Mouse (Mus musculus) urinary bladder, postnatal 14 days (tissue): ENCODE data around the gene Lmo1.
"Not testable (repeated sequence)": the region's sequence is repeated elsewhere in the genome, so short reads cannot be mapped to it uniquely, and the experiment has no call there.

Experiments
- DNase-seq: peaks from one replicate; pipeline ENCODE4 v3.0.0; 2021; ENCODE audit warnings: low spot score

Lmo1 gene

DNA sequence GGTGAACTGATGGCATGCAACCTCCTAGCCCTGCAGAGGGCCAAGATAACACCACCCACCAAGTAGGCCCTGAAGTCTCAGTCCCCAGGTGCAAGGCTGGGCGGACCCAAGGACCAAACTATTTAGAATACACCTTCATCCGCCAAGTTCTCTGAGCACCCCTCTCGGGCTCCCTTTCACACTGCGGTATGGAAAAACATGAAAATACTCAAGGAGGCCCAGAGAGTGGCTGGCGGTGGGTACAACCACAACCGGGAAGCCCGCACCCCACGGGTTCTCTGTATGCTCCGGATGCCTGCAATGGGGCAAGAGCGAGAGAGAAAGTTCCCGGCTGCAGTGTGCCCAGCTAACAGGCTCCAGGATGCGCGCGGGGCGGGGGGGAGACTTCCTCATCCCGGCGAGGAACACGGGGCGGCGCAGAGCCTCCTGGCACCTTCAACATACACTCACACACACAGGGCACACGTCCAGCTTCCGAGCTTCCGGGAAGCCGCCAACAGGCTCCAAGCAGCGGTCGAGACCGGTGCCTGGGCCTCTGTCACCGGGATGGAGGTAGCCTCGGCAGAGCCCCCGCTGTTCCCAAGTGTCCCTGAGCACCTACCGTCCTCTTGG, 564 bp downstream of the Lmo1 start:
- DNase-seq: peak; percentile 67

DNA sequence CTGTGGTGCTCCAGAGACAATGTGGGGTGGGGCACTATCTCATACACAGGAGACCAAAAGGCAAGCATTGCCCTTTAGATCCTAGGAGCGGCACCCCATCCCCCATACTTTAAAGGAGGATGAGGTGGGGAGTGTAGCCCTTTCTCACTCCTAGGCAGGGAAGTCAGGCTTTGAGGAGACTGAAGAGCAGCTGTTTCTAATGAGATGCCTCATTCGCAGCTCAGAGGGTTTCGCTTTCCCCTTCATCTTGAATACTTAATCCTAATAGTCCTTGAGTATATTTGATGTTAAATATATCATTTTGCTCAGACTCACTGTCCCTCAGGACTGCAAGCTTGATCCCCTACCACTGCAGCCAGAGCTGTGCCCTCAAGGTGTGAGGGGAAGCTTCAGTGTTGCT, 3.1 kb downstream of the Lmo1 start:
- DNase-seq: no peak

DNA sequence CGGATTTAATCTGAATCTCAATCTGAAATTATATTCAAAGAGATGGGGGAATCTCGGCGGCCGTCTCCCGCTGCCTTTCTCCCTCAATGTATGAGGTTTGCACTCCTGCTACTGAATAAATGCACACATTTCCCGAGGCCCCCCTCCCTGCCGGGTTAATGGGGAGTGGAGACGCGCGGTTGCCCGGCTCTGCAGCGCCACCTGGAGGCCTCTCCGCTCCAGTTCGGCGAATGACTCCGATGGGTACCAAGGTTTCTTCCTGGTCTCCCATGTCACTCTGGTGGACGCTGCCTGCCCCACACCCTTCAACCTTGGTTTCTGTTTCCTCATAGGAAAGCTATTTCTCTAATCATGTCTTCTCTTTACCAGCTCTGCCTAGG, 4.6 kb downstream of the Lmo1 start:
- DNase-seq: peak; percentile 88

DNA sequence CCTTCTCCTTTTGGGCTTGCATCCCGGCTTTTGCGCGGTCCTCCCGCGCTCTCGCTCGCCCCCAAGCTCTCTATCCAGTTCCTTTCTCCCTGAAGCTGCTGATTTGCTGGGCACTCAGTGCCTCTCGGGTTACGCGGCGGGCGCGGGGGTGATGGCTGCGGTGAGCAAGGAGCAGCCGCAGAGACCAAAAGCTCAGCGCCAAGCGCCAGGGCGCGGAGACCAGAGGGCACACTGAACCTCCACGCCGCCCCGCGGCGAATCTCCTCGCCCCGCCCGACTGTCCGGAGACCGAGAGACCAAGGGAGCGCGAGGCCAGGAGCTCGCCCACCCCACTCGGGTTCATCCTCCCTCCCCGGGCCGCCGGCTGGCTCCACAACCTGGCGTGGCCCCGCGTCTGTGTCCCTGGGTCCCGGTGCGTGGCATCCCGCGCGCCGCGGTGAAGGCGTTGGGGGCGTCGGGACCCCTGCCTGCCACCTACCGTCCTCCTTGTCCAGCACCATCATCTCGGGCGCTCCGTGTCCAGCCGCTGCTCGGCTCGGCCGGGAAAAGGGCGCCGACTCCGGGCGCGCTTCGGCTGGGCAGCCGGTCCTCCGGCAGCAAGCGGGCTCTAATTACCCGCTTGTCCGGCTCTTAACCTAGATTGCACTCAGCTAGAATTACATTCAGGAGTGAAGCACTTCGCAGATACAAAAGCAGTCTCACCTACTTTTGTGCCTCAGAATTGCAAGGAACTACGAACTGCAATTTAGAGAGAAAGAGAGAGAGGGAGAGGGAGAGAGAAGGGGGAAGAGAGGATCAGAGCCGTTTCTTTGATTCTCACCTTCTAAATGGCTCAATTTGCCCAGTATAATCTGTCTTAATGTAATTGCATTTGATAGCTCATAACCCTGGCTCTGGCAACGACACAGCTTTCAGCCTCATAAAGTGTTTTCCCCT, 5.2 kb downstream of the Lmo1 start:
- peak; percentile 13 for DNase-seq

DNA sequence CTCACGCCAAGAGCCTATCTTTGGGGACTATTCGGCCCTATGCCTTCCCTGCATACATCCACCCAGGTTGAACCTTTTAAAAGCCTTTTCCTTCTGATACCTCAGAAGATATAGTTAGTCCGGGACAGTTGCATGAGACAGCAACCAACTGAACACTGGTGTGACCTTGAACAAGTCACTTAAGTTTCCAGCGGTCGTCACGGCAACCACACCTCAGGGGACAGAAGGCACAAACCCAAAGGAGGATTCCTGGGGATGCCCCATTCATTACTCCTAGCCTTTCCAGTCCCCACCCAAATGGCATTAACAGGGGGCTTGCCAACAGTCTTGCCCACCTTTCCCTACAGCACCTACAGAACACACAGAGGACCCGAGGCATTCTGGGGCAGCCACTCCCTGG, 6.3 kb downstream of the Lmo1 start:
- DNase-seq: no peak

DNA sequence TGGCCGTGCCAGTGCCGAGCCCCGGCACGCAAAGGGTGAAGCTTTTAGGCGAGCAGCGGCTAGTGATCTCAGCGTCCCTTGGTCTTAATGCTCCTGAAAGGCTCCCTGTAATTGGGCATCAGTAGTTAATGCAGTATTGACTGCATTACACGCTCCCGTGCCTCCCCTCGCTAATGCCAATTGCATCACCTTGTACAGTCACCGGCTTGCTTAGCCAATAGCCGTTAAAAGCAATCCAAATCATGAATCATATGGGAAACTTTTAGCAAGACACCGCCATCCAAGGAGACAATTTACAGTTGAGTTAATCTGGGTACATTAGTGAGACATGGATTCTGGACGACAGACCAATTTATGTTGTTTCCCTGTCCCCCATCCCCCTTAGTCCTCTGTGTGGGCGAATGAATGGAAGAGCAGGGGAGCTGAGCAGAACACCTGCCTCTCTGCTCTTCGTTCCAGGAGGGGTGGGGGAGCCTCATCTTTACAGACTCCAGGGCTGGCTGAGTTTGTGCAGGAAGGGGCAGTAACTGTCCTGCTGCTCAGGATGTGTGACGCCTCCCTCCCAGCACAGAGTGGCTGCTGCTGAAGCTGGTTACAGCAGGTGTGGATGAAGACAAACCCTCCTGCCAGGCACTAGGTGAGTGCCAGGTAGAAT, 8.9 kb downstream of the Lmo1 start:
- no peak for DNase-seq

DNA sequence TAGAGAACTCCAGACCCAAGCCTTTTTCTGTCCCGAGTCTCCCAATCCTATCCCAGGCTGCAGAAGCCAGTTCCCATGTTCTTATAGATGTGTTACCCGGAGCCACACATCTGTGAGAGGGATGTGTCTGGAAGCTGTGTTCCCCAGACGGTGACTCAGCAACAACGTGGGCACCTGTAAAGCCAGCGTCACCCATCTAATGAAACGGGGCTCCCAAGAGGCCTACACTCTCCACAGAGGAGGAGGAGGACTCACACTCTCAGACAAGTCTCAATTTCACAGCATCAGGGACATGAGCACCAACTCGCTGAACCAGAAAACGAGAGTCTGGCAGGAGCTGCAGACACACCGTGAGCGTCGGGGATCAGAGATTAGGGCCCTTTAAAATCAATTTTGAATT, 20.7 kb downstream of the Lmo1 start:
- DNase-seq: no peak

DNA sequence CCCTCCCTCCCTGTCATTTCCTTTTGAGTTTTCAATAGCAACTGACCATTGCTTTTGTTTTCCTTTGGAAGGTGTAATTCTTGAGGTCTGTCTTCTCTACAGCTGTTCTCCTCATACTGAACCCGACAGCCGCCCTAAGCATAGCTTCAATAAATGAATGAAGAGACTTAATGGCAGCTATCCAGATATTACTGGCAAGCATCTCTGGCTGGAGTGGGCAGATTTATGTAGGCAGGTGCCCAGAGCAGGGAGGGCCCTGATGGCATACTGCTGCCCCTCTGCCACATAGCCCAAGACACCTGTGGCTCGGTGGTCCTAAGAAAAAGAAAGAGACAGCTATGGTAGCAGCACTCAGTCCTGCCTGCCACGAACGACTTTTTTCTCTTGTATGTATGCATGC, 21.5 kb downstream of the Lmo1 start:
- no peak for DNase-seq

DNA sequence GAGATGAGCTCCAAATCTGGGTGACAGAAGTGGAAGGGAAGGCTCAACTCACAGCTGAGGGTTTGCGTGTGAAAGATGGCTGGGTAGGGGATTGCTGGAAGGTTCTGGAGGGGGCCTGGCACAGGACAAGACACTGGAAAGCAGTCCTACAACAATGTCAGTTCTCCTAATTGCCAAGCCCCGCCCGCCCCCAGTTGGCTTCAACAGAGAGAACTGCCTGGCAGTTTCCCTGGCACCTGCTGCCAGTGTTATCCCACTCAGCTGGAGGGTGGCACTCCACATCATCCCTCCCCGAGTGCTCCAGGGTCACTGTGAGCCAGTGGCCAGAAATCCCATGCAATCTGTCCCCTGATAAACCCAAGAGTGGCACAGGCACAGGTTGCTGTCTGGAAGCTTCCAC, 23.9 kb downstream of the Lmo1 start:
- DNase-seq: no peak

DNA sequence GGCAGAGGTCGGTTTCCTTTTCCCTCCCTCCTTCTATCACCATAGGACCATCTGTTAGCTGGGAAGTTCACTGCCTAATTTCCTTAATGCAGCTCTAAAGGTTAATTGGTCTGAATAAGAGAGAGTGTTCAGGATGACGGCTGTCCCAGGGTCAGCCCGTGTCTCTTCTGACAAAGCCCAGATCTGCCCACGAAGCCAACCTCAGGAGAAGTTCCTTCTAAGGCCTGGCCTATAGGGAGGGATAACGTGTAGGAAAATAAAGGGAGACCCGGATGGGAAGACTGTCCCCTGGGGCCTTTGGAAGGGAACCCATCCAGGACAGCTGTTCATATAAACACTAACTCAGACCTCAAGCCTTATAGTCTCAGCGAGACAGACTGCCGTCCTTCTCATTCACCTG, 29.8 kb downstream of the Lmo1 start:
- no peak for DNase-seq

DNA sequence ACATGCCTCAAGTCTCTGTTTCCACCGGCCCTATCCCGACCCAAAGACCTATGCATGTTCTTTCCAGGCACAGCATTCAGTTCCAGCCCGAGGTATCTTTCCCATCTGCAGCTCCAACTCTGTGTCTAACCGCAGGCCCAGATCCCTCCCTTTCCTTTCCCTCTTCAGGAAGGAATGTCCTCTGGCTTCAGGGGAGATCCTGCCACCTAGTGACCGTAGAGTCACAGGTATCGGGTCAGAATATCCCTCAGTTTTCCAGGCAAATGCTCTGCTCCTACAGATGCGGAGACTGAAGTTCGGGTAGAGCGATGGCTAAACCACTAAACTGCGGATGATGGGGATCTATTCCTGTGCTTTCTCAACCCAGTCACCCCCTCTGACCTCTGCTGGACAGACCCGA, 30.3 kb downstream of the Lmo1 start:
- DNase-seq: no peak

DNA sequence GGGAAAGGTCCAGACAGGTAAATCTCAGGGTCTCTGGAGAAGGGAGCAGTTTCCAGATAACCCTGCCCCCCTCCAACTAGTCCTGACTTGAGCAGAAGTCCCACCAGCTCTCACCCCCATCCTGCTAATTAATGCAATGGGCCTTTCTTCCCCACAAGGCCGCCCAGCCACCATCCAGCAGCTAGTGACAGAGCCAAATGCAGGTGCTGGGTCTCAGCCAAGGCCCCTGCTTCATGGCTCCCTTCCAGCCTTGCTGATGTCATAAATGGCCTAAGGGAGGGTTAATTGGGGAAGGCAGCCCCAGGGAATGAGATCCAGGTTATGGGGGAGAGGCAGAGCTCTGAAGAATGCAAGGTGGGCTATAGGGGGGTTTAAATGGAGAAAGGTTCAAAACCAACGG, 32.4 kb downstream of the Lmo1 start:
- DNase-seq: no peak

DNA sequence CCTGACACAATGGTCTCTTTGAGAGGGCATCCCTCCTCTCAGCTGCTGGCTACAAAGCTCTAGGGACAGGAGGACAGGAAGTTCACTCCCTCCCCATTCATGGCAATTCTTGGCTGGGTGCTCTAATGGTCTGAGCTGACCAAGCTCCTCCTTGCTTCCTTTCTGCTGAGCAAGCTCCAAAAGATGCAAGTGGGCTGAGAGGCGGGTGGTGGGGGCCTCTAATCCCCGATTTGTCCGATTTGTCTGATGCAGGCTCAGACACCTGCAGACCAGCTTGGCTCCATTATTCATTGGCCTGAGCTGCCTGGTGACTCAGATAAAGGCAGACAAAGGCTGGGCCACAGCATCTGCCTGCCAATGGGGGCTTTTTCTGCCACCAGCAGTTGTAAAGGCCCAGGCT, 33.3 kb downstream of the Lmo1 start:
- DNase-seq: no peak

DNA sequence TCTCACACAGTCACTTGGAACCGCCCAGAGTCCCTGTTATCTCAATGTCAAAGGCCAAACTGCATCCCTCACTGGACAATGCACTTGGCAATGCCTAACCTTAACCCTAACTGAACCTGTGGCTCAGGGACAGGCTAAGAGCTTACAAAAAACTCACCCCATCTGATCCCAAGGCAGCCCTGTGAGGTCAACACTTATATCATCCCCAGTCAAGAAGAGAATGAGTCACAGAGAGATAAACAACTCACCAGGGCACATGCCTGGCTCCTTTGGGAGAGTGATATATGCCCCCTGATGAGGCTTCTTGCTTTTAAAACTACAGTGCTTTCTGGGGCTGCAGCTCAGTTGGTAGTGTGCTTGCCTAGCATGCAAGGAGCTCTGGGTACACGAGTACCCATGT, 34.0 kb downstream of the Lmo1 start:
- DNase-seq: no peak

DNA sequence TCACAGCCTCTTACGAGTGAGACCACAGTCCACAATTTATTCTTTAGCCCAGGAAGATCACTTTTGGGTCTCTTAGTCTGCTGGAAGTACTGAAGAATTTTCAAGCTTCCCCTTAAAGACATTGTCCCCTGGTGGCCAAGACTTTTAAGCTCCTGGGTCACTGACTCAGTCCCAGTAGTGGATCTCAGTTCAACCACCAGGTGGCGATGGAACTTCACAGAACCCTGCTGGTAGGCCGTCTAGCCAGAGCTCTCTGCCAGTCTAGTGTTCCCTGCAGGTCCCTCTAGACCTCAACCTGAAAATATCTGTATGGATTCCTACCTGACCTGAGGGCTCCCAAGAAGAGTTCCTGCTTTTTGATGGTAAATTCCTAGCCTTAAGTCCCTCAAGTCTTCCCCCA, 35.6 kb downstream of the Lmo1 start:
- DNase-seq: peak; percentile 91

DNA sequence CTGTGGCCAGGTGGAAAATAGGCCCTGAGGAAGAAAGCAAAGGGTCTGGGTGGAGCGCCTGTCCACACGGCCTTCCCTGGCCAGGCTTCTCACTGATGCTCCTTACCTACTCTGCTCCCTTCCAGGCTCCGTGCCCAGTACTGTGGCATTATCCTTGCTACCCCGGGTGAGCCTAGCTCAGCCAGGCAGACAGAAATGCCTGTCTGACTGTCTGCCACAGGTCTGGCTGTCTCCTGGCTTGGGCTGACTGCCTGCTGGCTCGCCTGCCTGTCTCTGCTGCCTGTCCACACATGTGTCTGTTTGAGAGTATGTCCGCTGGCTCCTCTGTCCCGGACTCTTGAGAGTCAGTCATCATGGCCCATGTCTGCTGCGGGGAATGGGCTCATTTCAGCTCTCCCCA, 37.6 kb downstream of the Lmo1 start:
- DNase-seq: no peak

DNA sequence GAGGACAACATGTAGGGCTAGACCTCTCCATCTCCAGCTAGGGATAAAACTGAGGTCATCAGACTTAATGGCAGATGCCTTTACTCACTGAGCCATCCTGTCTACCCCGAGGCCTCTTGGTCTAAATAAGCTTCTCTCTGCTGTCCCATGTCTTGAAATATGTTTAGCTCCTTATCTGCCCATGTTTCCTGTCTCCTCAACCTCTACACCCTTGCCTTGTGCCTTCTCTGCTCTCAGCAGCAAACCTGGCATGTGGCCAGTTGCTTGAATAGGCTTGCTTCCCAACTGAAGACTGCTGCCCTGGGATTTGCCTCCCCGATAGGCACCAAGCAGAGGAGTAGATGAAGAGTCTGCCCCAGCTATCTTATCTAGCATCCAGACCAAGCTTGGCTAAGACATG, 43.4 kb downstream of the Lmo1 start:
- DNase-seq: no peak

DNA sequence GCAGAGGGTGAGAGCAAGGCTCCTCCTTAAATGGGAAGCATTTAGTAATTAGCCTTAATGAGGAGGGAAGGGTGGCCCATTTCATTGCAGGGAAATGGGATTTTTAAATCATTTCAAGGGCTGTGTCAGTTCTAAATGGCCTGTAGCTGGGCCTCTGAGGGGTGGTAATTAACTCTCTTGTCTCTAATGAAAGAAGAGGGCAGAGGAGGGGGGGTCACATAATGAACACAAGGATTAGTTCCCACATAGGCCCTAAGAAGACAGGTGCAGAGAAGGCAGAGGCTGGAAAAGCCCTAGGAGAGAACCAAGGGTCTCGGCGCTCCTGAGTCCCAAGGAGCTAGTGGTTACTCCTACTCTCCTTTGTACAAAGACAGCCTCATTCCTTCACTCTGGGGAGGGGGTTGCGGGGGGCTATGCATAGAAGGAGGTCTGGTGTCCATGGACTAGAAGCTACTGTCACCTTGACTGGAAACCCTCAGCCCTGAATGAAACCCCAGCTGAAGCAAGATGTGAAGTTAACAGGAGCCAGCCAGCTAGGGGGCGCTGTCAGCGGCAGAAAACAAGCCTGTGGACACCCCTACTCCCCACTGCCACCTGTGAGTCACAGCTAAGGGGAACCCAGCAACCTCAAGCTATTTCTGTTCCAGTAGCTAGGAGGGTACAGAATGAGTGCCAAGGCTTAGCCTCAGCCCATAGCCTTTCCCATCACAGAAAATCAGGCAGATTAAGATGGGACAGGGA, 44.9 kb downstream of the Lmo1 start:
- DNase-seq: no peak

DNA sequence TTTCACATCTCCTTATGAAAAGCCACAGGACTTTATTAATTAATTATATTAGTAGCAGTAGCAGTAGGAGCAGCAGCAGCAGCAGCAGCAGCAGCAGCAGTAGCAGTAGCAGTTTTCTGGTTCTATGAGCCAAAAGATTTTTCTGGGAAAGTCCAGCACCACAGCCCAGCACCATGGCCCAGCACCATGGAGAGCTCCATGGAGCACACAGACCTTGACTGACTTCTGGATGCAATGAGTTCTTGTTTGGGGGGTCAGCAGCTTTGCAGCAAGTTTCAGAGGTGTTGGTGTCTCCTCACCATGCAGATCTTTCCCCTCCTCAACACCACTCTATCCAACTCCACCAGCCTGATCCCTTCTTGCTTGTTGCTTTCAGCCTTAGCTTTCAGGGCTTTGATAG, 45.6 kb downstream of the Lmo1 start:
- DNase-seq: no peak

DNA sequence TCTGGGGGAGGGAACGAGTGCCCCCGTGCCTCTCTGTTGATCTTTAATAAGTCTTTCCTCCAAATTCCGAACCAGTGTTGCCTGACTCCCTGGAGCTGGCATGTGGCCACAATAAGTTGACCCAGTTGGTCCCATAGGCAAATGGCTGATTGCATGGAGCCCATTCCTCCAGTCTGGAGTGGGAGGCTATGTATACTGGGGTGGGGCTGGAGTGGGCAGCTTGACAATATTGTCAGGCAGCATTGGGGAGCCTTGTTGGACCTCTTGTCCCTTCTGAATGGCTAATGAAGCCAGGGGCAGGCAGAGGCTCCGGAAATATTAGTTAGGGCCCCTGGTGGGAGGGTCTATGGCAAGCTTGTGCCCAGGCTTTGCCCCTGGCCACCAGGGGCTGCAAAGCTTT, 59.1 kb downstream of the Lmo1 start:
- DNase-seq: no peak

DNA sequence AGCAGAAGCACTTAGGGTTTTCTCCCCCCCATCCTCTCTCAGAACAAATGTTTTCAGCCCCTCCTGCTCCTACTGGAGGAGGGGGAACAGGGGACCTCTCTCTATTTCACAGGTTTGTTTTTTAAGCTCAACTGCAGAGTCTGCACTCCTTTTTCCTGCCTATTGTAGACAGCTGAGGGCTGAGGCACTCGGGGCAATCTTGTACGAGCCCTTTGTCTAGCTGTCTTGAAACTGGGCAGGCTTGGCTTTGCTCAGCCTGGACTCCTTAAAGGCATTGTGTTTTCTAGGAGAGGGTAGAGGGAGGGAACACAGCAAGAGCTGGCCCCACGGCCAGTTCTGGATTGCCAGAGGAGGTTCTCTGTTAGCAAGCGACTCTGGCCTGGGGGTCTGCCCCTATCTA, 59.5 kb downstream of the Lmo1 start:
- DNase-seq: not testable (repeated sequence)

DNA sequence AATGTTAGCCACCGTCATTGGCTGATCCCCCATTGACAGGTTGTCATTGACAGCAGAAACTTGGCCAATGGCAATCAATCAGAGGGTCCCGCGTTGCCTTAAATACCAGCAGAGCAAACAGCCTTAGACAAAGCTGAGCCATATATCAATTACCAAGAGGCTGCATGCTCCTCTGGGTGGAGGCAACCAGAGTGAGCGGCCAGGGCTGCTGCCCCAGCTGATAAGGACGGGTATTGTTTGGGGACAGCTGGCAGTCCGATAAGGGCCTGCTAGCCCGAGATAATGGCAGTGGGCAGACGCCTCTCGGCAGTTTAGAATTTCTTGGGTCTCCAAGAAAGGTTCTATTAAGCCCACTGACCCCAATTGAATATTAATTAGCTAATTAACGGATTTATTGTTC, 60.1 kb downstream of the Lmo1 start:
- no peak for DNase-seq

DNA sequence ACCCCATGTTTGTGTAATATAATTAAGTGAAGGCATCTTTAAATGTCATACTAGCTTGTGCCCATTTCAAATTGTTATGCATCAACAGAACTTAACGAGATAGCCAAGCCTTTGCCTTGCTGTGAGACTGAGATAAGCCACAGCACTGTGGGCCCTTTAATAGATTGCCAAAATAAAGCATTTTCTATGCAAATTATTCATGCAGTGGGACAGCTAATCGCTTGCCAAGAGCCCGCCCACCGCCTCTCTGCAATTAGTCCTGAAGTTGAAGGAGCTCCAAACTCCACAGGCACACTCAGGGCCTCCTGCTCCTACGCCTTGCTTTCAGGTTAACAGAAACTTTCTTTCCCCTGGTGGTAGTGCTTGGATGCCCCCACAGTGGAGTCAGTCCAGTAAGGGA, 64.0 kb downstream of the Lmo1 start:
- DNase-seq: no peak
